Mouse (Mus musculus) liver, postnatal 0 days (tissue): ENCODE measurements around the gene Cd300ld4. TPM values are rescaled to one million over a fixed set of nuclear protein-coding genes. Genes with fewer than 3 reads are reported as not detected.
"Not testable (repeated sequence)": the region's sequence is repeated elsewhere in the genome, so short reads cannot be mapped to it uniquely, and the experiment has no call there.

ENCODE experiments used
- ATAC-seq: fragments of 200-750 bp; cut with Nextera tagmentation; 2 replicates; pipeline ENCODE4 v1.8.0; 2017; ENCODE audit warnings: mild to moderate bottlenecking, moderate library complexity
- DNase-seq: peaks from one replicate; pipeline ENCODE4 v3.0.0-alpha.2; 2016
- H3K27ac ChIP-seq: fragments of 300-500 bp; sonication (generic); 2 replicates; pipeline ENCODE4 v1.5.1; 2014; ENCODE audit warnings: antibody characterized with exemption, moderate library complexity, mild to moderate bottlenecking, low read depth
- H3K27me3 ChIP-seq: fragments of 300-500 bp; sonication (generic); 2 replicates; pipeline ENCODE4 v1.6.1; 2014; ENCODE audit warnings: low read length, control low read depth, mixed read lengths; ENCODE audit not compliant: insufficient read depth
- H3K36me3 ChIP-seq: fragments of 300-500 bp; sonication (generic); replicated peaks from 2 replicates; pipeline ENCODE4 v1.6.1; 2014; ENCODE audit warnings: mild to moderate bottlenecking, control low read depth, low read length, moderate library complexity, mixed read lengths; ENCODE audit not compliant: insufficient read depth
- H3K4me1 ChIP-seq: fragments of 300-500 bp; sonication (generic); 2 replicates; pipeline ENCODE4 v1.6.1; 2014; ENCODE audit warnings: antibody characterized with exemption, mild to moderate bottlenecking, control low read depth; ENCODE audit not compliant: insufficient read depth
- H3K4me2 ChIP-seq: fragments of 300-500 bp; sonication (generic); 2 replicates; pipeline ENCODE4 v1.6.1; 2014; ENCODE audit warnings: low read depth, mild to moderate bottlenecking, low read length, moderate library complexity, mixed read lengths
- H3K4me3 ChIP-seq: fragments of 300-500 bp; sonication (generic); 2 replicates; pipeline ENCODE4 v1.5.1; 2014; ENCODE audit warnings: low read depth, low read length
- H3K9ac ChIP-seq: fragments of 300-500 bp; sonication (generic); replicated peaks from 2 replicates; pipeline ENCODE4 v1.6.1; 2014; ENCODE audit warnings: mild to moderate bottlenecking, moderate library complexity
- H3K9me3 ChIP-seq: fragments of 300-500 bp; sonication (generic); 2 replicates; pipeline ENCODE4 v1.6.1; 2016; ENCODE audit warnings: mild to moderate bottlenecking, control low read depth, low read length, mixed read lengths
- CTCF ChIP-seq: sonication (generic); IDR thresholded peaks from 2 replicates; pipeline ENCODE4 v1.5.1; 2016; ENCODE audit warnings: antibody characterized with exemption, low read depth
- EP300 ChIP-seq: IDR thresholded peaks from 2 replicates; pipeline ENCODE4 v1.6.1; 2016; ENCODE audit warnings: antibody characterized with exemption, low read depth, mild to moderate bottlenecking
- WGBS: fragments of 180-500 bp; shearing (Covaris S2); extraction: QIAGEN DNeasy Blood & Tissue Kit; methylation state at CpG from one replicate; pipeline ENCODE4 v1.1.7; 2014; ENCODE audit not compliant: insufficient replicate concordance; 5-methylcytosine and 5-hydroxymethylcytosine counted together
- polyA plus RNA-seq: library from polyadenylated mRNA; unstranded; fragments of >200 nt; fragmentation: Nextera tagmentation; extraction: Ambion mirVana; gene quantifications from 2 replicates; pipeline ENCODE4 v1.2.1, GENCODE M21; 2015

Gene Cd300ld4
- polyA plus RNA-seq, 1 experiment from 2014 or later, result not detected

DNA sequence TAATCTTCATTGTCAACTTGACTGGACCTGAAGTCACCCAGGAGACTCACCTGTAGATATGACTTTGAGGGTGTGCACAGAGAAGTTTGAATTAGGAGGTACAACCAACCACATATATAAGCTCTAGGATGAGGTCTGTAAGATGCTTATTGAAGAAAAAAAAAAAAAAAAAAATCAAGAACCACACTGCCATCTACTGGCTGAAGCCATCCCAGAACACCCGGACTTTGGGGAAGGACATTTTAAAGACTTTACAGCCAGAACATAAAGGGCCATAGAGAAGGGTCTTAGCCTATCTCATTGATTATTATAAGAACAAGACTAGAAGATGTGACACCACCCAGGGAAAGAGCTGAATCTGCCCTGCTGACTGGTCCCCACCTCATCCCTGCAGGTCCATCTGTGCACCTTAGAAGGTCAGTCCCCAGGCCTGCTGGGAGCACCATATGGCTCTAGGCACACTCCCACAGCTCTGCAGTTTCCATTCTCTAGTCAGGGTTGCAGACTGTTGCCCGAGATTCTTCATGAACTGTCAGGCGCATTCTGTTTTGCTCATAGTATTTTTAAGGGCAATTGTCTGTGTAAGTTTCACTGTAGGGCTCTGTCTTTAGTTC, 22.6 kb upstream of the Cd300ld4 start:
- H3K9ac ChIP-seq, result no peak overlapping the region
- 40% methylated on average over 3 of the region's 3 CpGs for WGBS
- no peak for TF ChIP-seq EP300
- peak; percentile 49 for TF ChIP-seq CTCF

GRCm38 (mm10) chr11:115048259-115048658, 21.4 kb upstream of the Cd300ld4 start, which contains the start of gene Cd300ld3:
Cd300ld3 (minus strand) TSS chr11:115048409.
- TF ChIP-seq CTCF (no peak), EP300 (no peak)
- ATAC-seq (no peak), DNase-seq (no peak)
- no peak within 1 kb of the TSS for H3K9ac ChIP-seq
- no peaks in the 10 kb centered on the region for H3K4me1 ChIP-seq
- no peaks in the 10 kb centered on the region for H3K36me3 ChIP-seq
- no peaks in the 10 kb centered on the region for H3K27me3 ChIP-seq
- H3K27ac ChIP-seq, result no peak within 1 kb of the TSS
- H3K4me3 ChIP-seq, result no peak within 1 kb of the TSS
- 48% methylated on average over 2 of the region's 2 CpGs for WGBS
- no peak within 1 kb of the TSS for H3K4me2 ChIP-seq
- H3K9me3 ChIP-seq, result no peaks in the 10 kb centered on the region

More for the DNA sequence above, 22.6 kb upstream of the Cd300ld4 start:
- Histone ChIP-seq H3K4me2 (no peak overlapping the region), H3K9me3 (no peaks in the 10 kb centered on the region), H3K36me3 (no peaks in the 10 kb centered on the region), H3K27me3 (no peaks in the 10 kb centered on the region), H3K4me3 (no peak overlapping the region), H3K4me1 (no peaks in the 10 kb centered on the region), H3K27ac (no peak overlapping the region)
- ATAC-seq (no peak), DNase-seq (no peak)

- not testable (repeated sequence) for H3K9ac ChIP-seq, H3K27ac ChIP-seq, H3K9me3 ChIP-seq, H3K4me2 ChIP-seq, ATAC-seq, H3K27me3 ChIP-seq, H3K36me3 ChIP-seq, DNase-seq, H3K4me3 ChIP-seq, H3K4me1 ChIP-seq
- WGBS, result no CpG with 5 or more reads among the region's 6 CpGs
These were observed 10.9 kb upstream of the Cd300ld4 start, which contains the start of gene Cd300ld5 for GRCm38 (mm10) chr11:115037669-115038068. Cd300ld5 (minus strand) TSS chr11:115037769.

- not testable (repeated sequence) for ATAC-seq, H3K4me2 ChIP-seq, H3K27me3 ChIP-seq, H3K9me3 ChIP-seq, H3K4me1 ChIP-seq, H3K27ac ChIP-seq, H3K36me3 ChIP-seq, H3K9ac ChIP-seq, DNase-seq, H3K4me3 ChIP-seq
- no CpG with 5 or more reads among the region's 7 CpGs for WGBS
These were observed 10.7 kb downstream of the Cd300ld4 start, which contains the start of gene Cd300ld2 for GRCm38 (mm10) chr11:115016093-115016492. Cd300ld2 (minus strand) TSS chr11:115016193.

- Histone ChIP-seq H3K9ac (no peak overlapping the region), H3K9me3 (no peaks in the 10 kb centered on the region), H3K4me3 (no peak overlapping the region), H3K36me3 (no peaks in the 10 kb centered on the region), H3K4me1 (0 out of 2 replicates have a peak, but pooled peaks cover 5% of the 10 kb centered on the region), H3K4me2 (no peak overlapping the region), H3K27ac (peak overlapping the region; percentile 70), H3K27me3 (no peaks in the 10 kb centered on the region)
- ATAC-seq (peak; percentile 55), DNase-seq (peak; percentile 34)
- WGBS, result 37% methylated on average over 5 of the region's 5 CpGs
- TF ChIP-seq EP300 (no peak), CTCF (no peak)
These were observed 22.7 kb downstream of the Cd300ld4 start for GRCm38 (mm10) chr11:115004070-115004469.

- H3K9me3 ChIP-seq, result no peaks in the 10 kb centered on the region
- H3K27me3 ChIP-seq, result no peaks in the 10 kb centered on the region
- H3K4me2 ChIP-seq, result peak within 1 kb of the TSS; percentile 44; the same call in 1 of the 2 replicates
- H3K9ac ChIP-seq, result no peak within 1 kb of the TSS
- WGBS, result 44% methylated on average over 7 of the region's 7 CpGs
- H3K4me3 ChIP-seq, result no peak within 1 kb of the TSS
- ATAC-seq (no peak), DNase-seq (no peak)
- 0 out of 2 replicates have a peak, but pooled peaks cover 5% of the 10 kb centered on the region for H3K4me1 ChIP-seq
- no peaks in the 10 kb centered on the region for H3K36me3 ChIP-seq
- TF ChIP-seq EP300 (no peak), CTCF (no peak)
- peak within 1 kb of the TSS; percentile 64 for H3K27ac ChIP-seq
These were observed 25.3 kb downstream of the Cd300ld4 start, which contains the start of gene Cd300c2 for GRCm38 (mm10) chr11:115001474-115002040. Cd300c2 (minus strand) TSS chr11:115001880.
